Mouse (Mus musculus) testis, postnatal 14 days (tissue): ENCODE data around the gene Fkbp14.

Experiments
- DNase-seq: peaks from one replicate; pipeline ENCODE4 v3.0.0; 2021; ENCODE audit warnings: low spot score

Gene Fkbp14

GRCm38 (mm10) chr6:54597208-54597607 is at the start of gene Fkbp14:
TSS of gene Fkbp14 (minus strand) at chr6:54597308.
- no peak for DNase-seq

GRCm38 (mm10) chr6:54643181-54643580 is 46.1 kb upstream of the Fkbp14 start:
- no peak for DNase-seq

GRCm38 (mm10) chr6:54641953-54642352 is 44.8 kb upstream of the Fkbp14 start:
- no peak for DNase-seq

- no peak for DNase-seq
Measured at GRCm38 (mm10) chr6:54639877-54640276, 42.8 kb upstream of the Fkbp14 start.

DNA sequence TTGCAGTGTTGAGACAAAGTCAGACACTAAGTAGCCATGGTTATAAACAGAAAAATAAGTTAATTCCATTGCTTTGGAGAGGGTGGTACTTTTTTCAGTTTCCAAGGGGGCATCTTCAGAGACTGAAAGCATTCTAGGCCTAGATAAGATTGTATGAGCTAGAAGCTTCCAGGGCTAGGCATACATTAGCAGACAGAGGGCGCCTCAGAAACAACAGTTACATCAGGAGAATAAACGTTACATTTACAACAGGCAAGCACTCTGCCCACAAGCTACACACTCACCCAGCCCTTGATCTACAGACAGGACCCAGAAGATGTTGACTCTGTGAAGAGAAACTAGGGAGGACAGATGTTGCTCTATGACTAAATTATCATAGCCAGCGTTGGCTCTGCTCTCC is 34.4 kb upstream of the Fkbp14 start:
- no peak for DNase-seq

- no peak for DNase-seq
Measured at GRCm38 (mm10) chr6:54629734-54630133, 32.6 kb upstream of the Fkbp14 start.

DNA sequence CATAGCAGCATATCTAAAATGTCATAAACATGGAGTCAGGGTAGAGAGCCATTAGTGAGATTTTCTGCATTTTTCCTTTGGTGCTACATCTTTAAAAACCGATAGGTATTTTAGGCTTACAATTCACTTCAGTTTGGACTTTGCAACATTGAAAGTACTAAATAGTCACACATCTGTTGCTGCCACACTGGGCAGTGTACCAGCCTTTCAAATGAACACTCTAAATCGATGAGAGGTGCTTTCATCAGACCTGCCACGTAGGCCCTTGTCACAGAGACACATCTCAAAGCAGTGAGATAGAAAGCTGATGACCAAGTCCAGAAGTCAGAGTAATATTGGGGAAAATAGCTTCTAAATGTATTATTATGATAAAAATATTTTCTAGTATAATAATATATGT is 31.3 kb upstream of the Fkbp14 start:
- no peak for DNase-seq

- no peak for DNase-seq
Measured at GRCm38 (mm10) chr6:54620357-54620756, 23.2 kb upstream of the Fkbp14 start.

GRCm38 (mm10) chr6:54619530-54619929 is 22.4 kb upstream of the Fkbp14 start:
- DNase-seq = no peak

DNA sequence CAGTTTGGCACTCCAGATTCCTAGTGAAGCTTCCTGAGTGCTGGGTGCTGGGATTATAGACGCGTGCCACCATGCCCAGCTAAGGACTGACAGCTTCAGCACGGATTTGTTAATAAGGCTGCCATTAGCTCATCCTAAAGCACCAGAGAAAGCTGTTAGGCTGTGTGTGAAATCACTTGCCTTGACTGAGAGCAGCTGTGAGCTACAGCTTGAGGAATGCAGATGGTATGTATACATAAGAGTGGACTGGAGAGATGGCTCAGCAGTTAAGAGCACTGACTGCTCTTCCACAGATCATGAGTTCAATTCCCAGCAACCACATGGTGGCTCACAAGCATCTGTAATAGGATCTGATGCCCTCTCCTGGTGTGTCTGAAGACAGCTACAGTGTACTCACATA is 20.3 kb upstream of the Fkbp14 start:
- no peak for DNase-seq

GRCm38 (mm10) chr6:54606241-54606640 is 9.1 kb upstream of the Fkbp14 start:
- DNase-seq = no peak

DNA sequence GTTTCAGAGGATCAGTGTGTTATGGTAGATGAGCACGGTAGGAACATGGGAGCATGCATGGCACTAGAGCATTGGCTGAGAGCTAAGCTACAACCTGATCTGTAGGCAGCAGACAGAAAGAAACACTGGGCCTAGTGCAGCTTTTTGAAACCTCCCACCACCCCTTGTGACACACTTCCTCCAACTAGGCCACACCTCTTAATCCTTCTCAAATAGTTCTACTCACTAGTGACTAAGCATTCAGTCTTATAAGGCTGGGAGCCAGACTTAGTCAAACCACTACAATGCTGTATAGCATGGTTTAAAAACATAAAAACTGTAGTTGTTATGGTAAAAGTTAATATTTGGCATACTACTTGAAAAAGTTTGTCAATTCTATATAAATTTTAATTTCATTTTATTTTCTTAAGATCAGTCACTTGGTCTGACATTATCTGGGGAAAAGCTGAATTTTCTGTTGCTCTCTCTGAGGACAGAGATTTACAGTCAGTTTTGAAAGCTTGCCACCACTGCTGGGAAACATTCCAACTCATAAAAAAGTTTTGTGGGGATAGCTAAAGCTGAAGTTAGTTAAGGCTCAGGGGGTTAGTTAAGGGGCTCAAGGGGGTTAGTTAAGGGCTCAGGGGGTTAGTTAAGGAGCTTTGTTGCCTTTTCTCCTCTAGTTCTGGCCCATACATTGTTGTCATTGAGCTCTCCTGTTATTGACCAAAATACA is 7.0 kb upstream of the Fkbp14 start:
- no peak for DNase-seq

DNA sequence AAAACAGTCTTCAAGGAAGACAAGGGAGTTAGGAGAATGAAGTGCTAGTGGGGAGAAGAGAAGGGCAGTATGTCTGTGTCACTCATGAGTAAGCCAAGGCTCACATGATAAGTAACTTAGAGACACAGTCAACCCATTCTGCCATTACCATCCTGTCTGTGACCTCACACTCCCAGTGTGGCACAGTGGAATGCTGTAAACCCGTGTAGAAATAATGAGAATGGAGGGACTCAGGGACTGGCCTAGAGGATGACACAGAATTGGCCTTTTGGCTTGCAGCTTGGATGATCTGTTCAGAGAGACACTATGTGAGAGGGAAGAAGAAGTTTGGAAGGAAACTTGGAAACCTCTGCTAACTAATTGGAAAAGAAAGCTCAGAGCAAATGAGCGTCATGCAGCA is 5.8 kb upstream of the Fkbp14 start:
- DNase-seq = no peak

- DNase-seq = no peak
Measured at GRCm38 (mm10) chr6:54600681-54601347, 3.7 kb upstream of the Fkbp14 start.

GRCm38 (mm10) chr6:54597711-54598110 is 603 bp upstream of the Fkbp14 start:
- no peak for DNase-seq

- no peak for DNase-seq
Measured at GRCm38 (mm10) chr6:54595330-54595878, 1.7 kb downstream of the Fkbp14 start.

DNA sequence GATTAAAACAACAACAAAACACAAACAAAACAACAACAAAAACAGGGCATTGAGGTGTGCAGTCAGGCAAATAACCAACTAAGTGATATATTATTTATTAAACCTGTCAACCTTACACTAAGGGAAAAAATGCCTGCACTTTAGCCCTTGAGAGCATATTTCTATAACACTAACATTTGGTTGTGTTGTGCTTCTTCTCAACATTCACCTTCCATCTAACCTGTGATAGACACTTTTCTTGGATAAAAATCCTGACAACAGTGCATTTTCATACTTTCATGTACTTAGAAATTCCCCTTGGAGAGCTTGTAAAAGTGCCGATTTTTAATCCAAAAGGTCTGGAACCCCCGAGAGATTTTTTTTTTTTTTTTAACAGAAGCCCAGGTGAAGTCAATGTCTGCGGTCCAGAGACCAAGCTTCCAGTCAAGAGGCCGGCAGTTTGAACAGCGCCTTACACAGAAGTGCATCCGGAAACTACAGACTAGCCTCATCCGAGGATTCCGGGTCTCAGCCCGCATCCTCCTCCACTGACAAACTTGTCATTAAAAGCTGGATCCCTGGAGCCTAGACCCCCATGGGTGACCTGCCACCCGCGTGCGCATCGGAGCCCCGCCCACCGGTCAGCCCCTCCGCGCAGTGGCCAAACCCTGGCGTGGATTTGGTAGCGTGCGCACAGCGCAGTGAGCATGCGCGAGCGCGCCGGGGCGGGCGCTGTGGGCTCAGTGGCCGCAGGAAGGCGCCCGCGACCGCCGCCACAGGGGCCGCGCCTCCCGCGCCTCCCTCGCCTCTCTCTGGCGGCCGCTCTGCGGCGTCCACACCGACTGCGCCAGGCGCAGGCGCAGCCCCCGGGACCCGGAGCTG is 2.4 kb downstream of the Fkbp14 start, which contains the start of gene Plekha8:
Plekha8 (plus strand) TSS at position 643 of the 861 bp plus-strand sequence.
- peak; percentile 91 for DNase-seq

DNA sequence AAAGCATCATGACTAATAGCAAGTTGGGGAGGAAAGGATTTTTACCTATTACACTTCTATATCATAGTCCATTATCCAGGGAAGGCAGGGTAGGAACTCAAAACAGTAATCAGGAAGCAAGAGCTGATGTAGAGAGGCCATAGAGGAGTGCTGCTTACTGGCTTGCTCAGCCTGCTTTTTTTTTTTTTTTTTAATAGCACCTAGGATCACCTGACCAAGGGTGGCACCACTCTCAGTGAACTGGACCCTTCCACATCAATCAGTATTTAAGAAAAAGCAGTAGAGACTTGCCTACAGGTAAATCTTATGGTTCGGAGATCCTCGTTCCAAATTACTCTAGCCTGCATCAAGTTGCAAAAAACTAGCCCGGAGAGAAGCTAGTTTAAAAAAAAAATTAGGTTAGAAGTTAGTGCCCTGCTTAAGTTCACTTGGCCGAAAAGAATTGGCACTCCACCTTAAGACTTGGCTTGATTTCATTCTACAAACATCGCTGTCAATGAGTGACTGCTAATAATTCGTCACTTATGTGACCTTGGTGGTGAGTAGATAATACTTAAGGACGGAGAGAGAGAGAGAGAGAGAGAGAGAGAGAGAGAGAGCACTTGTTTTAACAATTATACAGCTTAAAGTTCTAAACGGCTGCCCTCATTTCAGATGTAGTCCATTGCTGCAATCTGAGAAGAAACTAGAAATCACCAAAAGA is 3.2 kb downstream of the Fkbp14 start:
- no peak for DNase-seq

DNA sequence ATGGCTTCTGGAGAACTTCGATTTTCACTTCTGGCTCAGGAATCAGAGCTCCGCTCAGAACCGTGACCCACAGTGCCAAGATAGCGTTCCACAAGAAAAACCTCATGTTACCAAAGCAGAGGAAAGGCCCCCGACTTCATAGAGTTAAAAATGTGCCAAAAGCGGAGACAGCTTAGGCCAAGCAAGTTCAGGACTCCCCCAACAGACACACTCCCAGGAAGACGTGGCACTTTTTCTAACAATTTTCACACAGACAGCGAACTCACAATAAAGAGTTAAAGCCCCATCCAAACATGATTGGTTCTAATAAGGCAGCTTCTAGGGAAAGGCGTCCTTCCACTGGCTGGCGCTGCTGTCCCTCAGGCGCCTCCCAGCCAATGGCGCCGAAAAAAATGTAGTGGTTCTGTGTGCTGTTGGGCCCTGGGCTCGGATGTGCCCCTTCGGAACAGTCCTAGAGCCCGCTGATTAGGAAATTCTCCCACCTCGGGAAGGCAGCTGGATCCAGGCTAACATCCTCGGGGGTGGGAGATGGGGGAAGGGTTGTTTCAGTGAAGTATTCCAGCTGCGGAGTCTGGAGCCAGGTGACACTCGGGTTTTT is 4.1 kb downstream of the Fkbp14 start:
- peak; percentile 89 for DNase-seq

DNA sequence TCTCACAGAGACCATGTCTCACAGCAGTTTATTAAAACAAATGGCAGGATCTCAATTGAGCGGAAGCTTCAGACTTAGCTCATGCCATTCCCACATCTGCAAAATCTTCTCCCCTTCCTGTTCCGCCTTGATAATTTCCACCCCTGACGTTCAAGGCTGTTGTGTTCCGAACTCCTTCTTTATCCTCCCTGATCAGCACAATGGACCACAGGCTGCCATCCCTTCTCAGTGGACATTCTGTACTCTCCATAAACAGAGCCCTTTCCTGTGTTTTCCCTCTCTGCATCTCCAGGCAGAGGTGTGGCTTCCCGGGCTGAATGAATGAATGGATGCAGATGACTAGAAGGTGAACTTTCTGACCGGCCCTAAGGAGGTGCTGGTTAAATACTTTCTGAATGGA is 5.3 kb downstream of the Fkbp14 start:
- DNase-seq = peak; percentile 36

- DNase-seq = no peak
Measured at GRCm38 (mm10) chr6:54590691-54591090, 6.4 kb downstream of the Fkbp14 start.
